Mouse (Mus musculus): ENCODE results near the gene Rab22a. TPM values are rescaled to one million over a fixed set of nuclear protein-coding genes. Genes with fewer than 3 reads are reported as not detected.
"Not testable (repeated sequence)": the region's sequence is repeated elsewhere in the genome, so short reads cannot be mapped to it uniquely, and the experiment has no call there.

The Rab22a gene
- polyA plus RNA-seq, 1 experiment from 2014 or later = 36.4 TPM

DNA sequence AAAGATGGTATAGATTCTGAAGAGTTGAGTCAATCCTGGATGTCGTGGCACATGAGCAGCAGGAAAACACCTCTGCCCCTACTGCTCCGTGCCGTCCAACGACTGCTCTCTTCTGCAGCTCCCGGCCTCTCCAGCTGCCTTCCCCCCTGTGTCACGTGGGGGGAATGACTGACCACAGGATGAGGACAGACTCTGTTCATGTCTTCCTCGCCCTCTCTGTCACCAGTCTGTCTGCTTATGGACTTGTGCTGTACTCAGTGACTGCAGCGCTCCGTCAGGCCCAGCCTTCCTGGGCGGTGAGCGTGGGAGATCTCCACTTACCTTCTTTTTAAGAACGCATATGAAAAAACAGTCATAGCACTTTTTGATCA, 43.3 kb downstream of the Rab22a start:
- Histone ChIP-seq H3K27ac (ENCODE audit: low read depth, low read length) (no peak overlapping the region), H3K36me3 (ENCODE audit: control insufficient read depth, insufficient read depth, low read length) (peaks cover 37% of the 10 kb centered on the region)
- 93% methylated on average over 12 of the region's 12 CpGs for WGBS

GRCm38 (mm10) chr2:173705827-173706551, 46.4 kb downstream of the Rab22a start:
- ATAC-seq = no peak
- WGBS = 76% methylated on average over 15 of the region's 15 CpGs

More for the DNA sequence above, 43.3 kb downstream of the Rab22a start:
- no peaks in the 10 kb centered on the region for H3K9me3 ChIP-seq (replicated peaks; ENCODE audit: control insufficient read depth, low read length)
- no peaks in the 10 kb centered on the region for H3K27me3 ChIP-seq (replicated peaks; ENCODE audit: control insufficient read depth, insufficient read depth, low read length)
- H3K9ac ChIP-seq (ENCODE audit: low read length) = no peak overlapping the region
- no peaks in the 10 kb centered on the region for H3K4me1 ChIP-seq (ENCODE audit: control insufficient read depth, insufficient read depth, low read length)
- no peak for DNase-seq (ENCODE audit: low spot score)
- no peak overlapping the region for H3K4me2 ChIP-seq (ENCODE audit: low read length)
- no peak overlapping the region for H3K4me3 ChIP-seq (ENCODE audit: low read depth, low read length)
- no peak for ATAC-seq

GRCm38 (mm10) chr2:173707626-173708025, 48.1 kb downstream of the Rab22a start:
- H3K9me3 ChIP-seq (replicated peaks; ENCODE audit: control insufficient read depth, low read length); H3K9ac ChIP-seq (ENCODE audit: low read length); H3K27me3 ChIP-seq (replicated peaks; ENCODE audit: control insufficient read depth, insufficient read depth, low read length); DNase-seq (ENCODE audit: low spot score); H3K4me2 ChIP-seq (ENCODE audit: low read length); H3K4me1 ChIP-seq (ENCODE audit: control insufficient read depth, insufficient read depth, low read length); ATAC-seq; H3K4me3 ChIP-seq (ENCODE audit: low read depth, low read length); H3K27ac ChIP-seq (ENCODE audit: low read depth, low read length): not testable (repeated sequence)
- H3K36me3 ChIP-seq (ENCODE audit: control insufficient read depth, insufficient read depth, low read length) = peaks cover 11% of the 10 kb centered on the region

More at GRCm38 (mm10) chr2:173705827-173706551, 46.4 kb downstream of the Rab22a start:
- no peak overlapping the region for H3K4me2 ChIP-seq (ENCODE audit: low read length)
- H3K9ac ChIP-seq (ENCODE audit: low read length) = no peak overlapping the region
- H3K27ac ChIP-seq (ENCODE audit: low read depth, low read length) = no peak overlapping the region
- peaks cover 24% of the 10 kb centered on the region for H3K36me3 ChIP-seq (ENCODE audit: control insufficient read depth, insufficient read depth, low read length)
- no peaks in the 10 kb centered on the region for H3K9me3 ChIP-seq (replicated peaks; ENCODE audit: control insufficient read depth, low read length)
- H3K4me3 ChIP-seq (ENCODE audit: low read depth, low read length) = no peak overlapping the region
- DNase-seq (ENCODE audit: low spot score) = no peak
- H3K4me1 ChIP-seq (ENCODE audit: control insufficient read depth, insufficient read depth, low read length) = no peaks in the 10 kb centered on the region
- no peaks in the 10 kb centered on the region for H3K27me3 ChIP-seq (replicated peaks; ENCODE audit: control insufficient read depth, insufficient read depth, low read length)

- Histone ChIP-seq H3K4me2 (ENCODE audit: low read length) (no peak overlapping the region), H3K27ac (ENCODE audit: low read depth, low read length) (no peak overlapping the region), H3K9me3 (replicated peaks; ENCODE audit: control insufficient read depth, low read length) (no peaks in the 10 kb centered on the region), H3K9ac (ENCODE audit: low read length) (no peak overlapping the region), H3K4me3 (ENCODE audit: low read depth, low read length) (no peak overlapping the region), H3K36me3 (ENCODE audit: control insufficient read depth, insufficient read depth, low read length) (no peaks in the 10 kb centered on the region), H3K27me3 (replicated peaks; ENCODE audit: control insufficient read depth, insufficient read depth, low read length) (no peaks in the 10 kb centered on the region), H3K4me1 (ENCODE audit: control insufficient read depth, insufficient read depth, low read length) (no peaks in the 10 kb centered on the region; the same call in 1 of the 2 replicates)
- WGBS = 78% methylated on average over 6 of the region's 6 CpGs
- peak; percentile 44 for DNase-seq (ENCODE audit: low spot score)
- ATAC-seq = peak; percentile 18; the same call in 1 of the 2 replicates
Measured at GRCm38 (mm10) chr2:173710193-173710592, 50.6 kb downstream of the Rab22a start.

DNA sequence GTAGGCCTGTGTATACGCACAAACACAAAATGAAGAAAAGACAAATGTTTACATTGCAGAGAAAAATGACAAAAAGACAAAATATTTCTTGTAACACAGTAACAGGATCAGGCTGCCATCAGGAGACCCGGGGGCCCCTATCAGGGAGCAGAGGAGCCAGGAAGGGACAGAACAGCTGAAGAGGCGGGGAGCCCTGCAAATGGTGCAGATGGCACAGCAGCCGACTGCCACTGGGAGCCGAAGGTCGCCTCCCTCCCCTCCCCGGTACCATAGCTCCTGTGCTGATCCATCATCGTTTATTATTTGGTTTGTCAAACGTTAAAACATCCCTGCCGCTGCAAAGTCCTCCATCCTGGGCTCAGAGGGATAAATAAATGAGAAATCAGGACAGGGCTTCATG, 53.1 kb downstream of the Rab22a start:
- Histone ChIP-seq H3K4me3 (ENCODE audit: low read depth, low read length) (no peak overlapping the region), H3K27ac (ENCODE audit: low read depth, low read length) (no peak overlapping the region), H3K36me3 (ENCODE audit: control insufficient read depth, insufficient read depth, low read length) (no peaks in the 10 kb centered on the region), H3K4me1 (ENCODE audit: control insufficient read depth, insufficient read depth, low read length) (no peaks in the 10 kb centered on the region; the same call in 1 of the 2 replicates), H3K4me2 (ENCODE audit: low read length) (no peak overlapping the region), H3K27me3 (replicated peaks; ENCODE audit: control insufficient read depth, insufficient read depth, low read length) (no peaks in the 10 kb centered on the region), H3K9me3 (replicated peaks; ENCODE audit: control insufficient read depth, low read length) (no peaks in the 10 kb centered on the region), H3K9ac (ENCODE audit: low read length) (no peak overlapping the region)
- DNase-seq (ENCODE audit: low spot score) (no peak), ATAC-seq (no peak)
- WGBS = 59% methylated on average over 10 of the region's 10 CpGs

DNA sequence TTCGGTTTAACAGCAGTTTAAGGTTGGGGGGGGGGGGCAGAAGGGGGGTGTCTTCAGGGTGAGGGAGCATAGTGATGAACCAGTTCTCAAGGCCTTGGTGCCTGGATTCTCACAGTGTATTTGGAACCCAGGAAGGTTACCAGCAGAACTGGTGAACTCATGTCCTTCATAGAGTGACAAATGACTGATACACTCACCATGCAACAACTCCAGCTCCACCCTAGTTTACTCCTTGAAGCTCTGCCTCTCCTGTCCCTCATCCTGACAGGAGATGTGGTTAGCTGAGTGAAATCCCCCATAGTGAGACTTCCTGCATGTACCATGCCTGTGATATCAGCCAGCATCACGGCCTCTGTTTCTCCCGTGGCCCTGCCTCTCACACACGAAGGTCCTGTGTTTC, 53.7 kb downstream of the Rab22a start:
- Histone ChIP-seq H3K27ac (ENCODE audit: low read depth, low read length) (no peak overlapping the region), H3K4me2 (ENCODE audit: low read length) (no peak overlapping the region), H3K9me3 (replicated peaks; ENCODE audit: control insufficient read depth, low read length) (no peaks in the 10 kb centered on the region), H3K27me3 (replicated peaks; ENCODE audit: control insufficient read depth, insufficient read depth, low read length) (no peaks in the 10 kb centered on the region), H3K4me3 (ENCODE audit: low read depth, low read length) (no peak overlapping the region), H3K36me3 (ENCODE audit: control insufficient read depth, insufficient read depth, low read length) (no peaks in the 10 kb centered on the region), H3K9ac (ENCODE audit: low read length) (no peak overlapping the region), H3K4me1 (ENCODE audit: control insufficient read depth, insufficient read depth, low read length) (no peaks in the 10 kb centered on the region; the same call in 1 of the 2 replicates)
- ATAC-seq (no peak), DNase-seq (ENCODE audit: low spot score) (no peak)
- WGBS = 78% methylated on average over 4 of the region's 4 CpGs

DNA sequence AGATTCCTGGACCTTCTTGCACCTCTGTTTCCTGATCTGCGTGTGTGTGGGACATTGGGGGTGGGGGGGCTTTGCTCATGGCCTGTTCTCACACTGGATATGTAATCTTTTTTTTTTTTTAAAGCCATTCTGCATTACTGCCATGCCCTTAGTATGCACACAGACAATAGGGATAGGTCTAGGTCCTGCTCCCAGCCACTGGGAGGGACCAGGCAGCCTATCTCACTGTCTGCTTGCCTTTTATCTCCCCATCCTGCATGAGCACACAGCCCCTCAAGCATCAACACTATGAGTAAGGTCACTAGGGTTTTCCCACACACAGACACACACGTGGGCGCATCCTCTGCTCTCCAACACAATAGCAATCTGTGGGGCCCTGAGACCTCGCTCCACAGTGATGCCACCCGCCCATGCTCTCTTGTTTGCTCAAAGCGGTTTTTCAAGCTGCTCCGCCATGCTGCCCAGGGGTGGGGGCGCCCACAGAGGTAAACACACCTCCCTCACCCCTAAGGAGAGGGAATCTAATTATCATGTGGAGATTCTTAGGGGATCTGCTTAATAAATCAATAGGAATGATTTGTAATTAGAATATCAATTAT, 55.2 kb downstream of the Rab22a start:
- H3K36me3 ChIP-seq (ENCODE audit: control insufficient read depth, insufficient read depth, low read length) = no peaks in the 10 kb centered on the region
- H3K9ac ChIP-seq (ENCODE audit: low read length) = no peak overlapping the region
- H3K4me3 ChIP-seq (ENCODE audit: low read depth, low read length) = no peak overlapping the region
- no peak overlapping the region for H3K4me2 ChIP-seq (ENCODE audit: low read length)
- no peaks in the 10 kb centered on the region for H3K9me3 ChIP-seq (replicated peaks; ENCODE audit: control insufficient read depth, low read length)
- H3K27me3 ChIP-seq (replicated peaks; ENCODE audit: control insufficient read depth, insufficient read depth, low read length) = no peaks in the 10 kb centered on the region
- no peaks in the 10 kb centered on the region; the same call in 1 of the 2 replicates for H3K4me1 ChIP-seq (ENCODE audit: control insufficient read depth, insufficient read depth, low read length)
- DNase-seq (ENCODE audit: low spot score) = no peak
- H3K27ac ChIP-seq (ENCODE audit: low read depth, low read length) = no peak overlapping the region
- WGBS = 44% methylated on average over 8 of the region's 8 CpGs
- ATAC-seq = peak; percentile 22; the same call in 1 of the 2 replicates

DNA sequence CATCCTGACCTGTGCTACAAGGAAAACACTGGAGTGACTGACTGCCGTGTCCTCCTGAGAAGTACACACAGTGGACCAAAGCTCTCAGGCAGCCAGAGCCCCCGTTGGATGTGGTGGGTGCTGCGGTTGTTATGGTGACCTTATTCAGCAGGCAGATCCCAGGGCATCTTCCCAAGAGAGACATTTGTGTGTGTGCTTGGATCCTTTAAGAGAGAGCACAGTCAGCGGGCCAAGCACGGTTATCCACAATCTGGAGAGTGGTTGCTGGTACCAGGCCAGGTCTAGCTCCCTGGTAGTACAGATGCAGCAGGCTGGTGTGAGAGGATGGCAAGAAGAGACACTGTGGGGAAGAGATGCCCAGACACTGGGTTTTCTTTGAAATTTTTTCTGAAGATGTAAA, 57.4 kb downstream of the Rab22a start:
- 91% methylated on average over 5 of the region's 5 CpGs for WGBS
- Histone ChIP-seq H3K4me3 (ENCODE audit: low read depth, low read length) (no peak overlapping the region), H3K27ac (ENCODE audit: low read depth, low read length) (no peak overlapping the region), H3K9ac (ENCODE audit: low read length) (no peak overlapping the region), H3K4me1 (ENCODE audit: control insufficient read depth, insufficient read depth, low read length) (no peaks in the 10 kb centered on the region; the same call in 1 of the 2 replicates), H3K36me3 (ENCODE audit: control insufficient read depth, insufficient read depth, low read length) (no peaks in the 10 kb centered on the region), H3K9me3 (replicated peaks; ENCODE audit: control insufficient read depth, low read length) (no peaks in the 10 kb centered on the region), H3K4me2 (ENCODE audit: low read length) (no peak overlapping the region), H3K27me3 (replicated peaks; ENCODE audit: control insufficient read depth, insufficient read depth, low read length) (no peaks in the 10 kb centered on the region)
- no peak for DNase-seq (ENCODE audit: low spot score)
- no peak for ATAC-seq

DNA sequence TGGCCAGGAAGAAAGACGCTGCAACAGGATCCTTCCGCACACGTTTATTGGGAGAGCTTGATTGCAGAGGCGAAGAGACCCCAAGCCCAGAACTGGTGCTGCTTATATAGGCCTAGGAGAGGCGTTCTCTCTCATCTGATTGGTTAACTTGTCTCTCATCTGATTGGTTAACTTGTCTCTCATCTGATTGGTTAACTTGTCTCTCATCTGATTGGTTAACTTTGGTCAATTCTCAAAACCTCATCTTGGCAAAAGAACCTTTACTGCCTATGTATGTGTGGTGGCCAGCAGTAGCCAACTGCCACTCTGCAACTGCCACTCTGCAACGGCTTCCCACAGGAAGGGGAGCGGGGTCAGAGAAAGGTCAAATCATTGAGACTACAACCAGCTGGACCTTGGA, 59.6 kb downstream of the Rab22a start, which contains the start of gene 1700010B08Rik:
Gene 1700010B08Rik, plus strand, starts transcription at position 301 of the 400 bp plus-strand sequence.
- H3K9me3 ChIP-seq (replicated peaks; ENCODE audit: control insufficient read depth, low read length); H3K36me3 ChIP-seq (ENCODE audit: control insufficient read depth, insufficient read depth, low read length); H3K27me3 ChIP-seq (replicated peaks; ENCODE audit: control insufficient read depth, insufficient read depth, low read length); DNase-seq (ENCODE audit: low spot score); H3K4me1 ChIP-seq (ENCODE audit: control insufficient read depth, insufficient read depth, low read length); ATAC-seq; H3K9ac ChIP-seq (ENCODE audit: low read length); H3K4me3 ChIP-seq (ENCODE audit: low read depth, low read length); H3K27ac ChIP-seq (ENCODE audit: low read depth, low read length); H3K4me2 ChIP-seq (ENCODE audit: low read length): not testable (repeated sequence)
- WGBS = 83% methylated on average over 6 of the region's 7 CpGs
